Mouse (Mus musculus) midbrain, embryonic 13.5 days (tissue): ENCODE measurements at regions not wholly inside any gene's neighbourhood (a gene's known extent, or its start where the extent isn't known, plus 50 kb on each side); places are given as distances from the start of the nearest gene placed in this dataset.

ENCODE experiments used
- ATAC-seq: fragments of 200-750 bp; cut with Nextera tagmentation; 2 replicates; pipeline ENCODE4 v1.8.0; 2017; ENCODE audit warnings: mild to moderate bottlenecking, moderate TSS enrichment, moderate library complexity
- H3K27ac ChIP-seq: fragments of 300-500 bp; sonication (generic); 2 replicates; pipeline ENCODE4 v1.5.1; 2015; ENCODE audit warnings: inconsistent platforms, mild to moderate bottlenecking, moderate library complexity
- H3K27me3 ChIP-seq: fragments of 300-500 bp; sonication (generic); 2 replicates; pipeline ENCODE4 v1.6.1; 2015; ENCODE audit warnings: mild to moderate bottlenecking, inconsistent platforms
- H3K36me3 ChIP-seq: fragments of 300-500 bp; sonication (generic); 2 replicates; pipeline ENCODE4 v1.6.1; 2015; ENCODE audit warnings: mild to moderate bottlenecking, inconsistent platforms
- H3K4me1 ChIP-seq: fragments of 300-500 bp; sonication (generic); replicated peaks from 2 replicates; pipeline ENCODE4 v1.6.1; 2015; ENCODE audit warnings: inconsistent platforms
- H3K4me2 ChIP-seq: fragments of 300-500 bp; sonication (generic); replicated peaks from 2 replicates; pipeline ENCODE4 v1.6.1; 2015; ENCODE audit warnings: moderate library complexity, mild to moderate bottlenecking, inconsistent platforms
- H3K4me3 ChIP-seq: fragments of 300-500 bp; sonication (generic); replicated peaks from 2 replicates; pipeline ENCODE4 v1.5.1; 2015; ENCODE audit warnings: mild to moderate bottlenecking, inconsistent platforms
- H3K9ac ChIP-seq: fragments of 300-500 bp; sonication (generic); replicated peaks from 2 replicates; pipeline ENCODE4 v1.6.1; 2015; ENCODE audit warnings: mild to moderate bottlenecking, inconsistent platforms
- H3K9me3 ChIP-seq: fragments of 300-500 bp; sonication (generic); 2 replicates; pipeline ENCODE4 v1.6.1; 2016; ENCODE audit warnings: mild to moderate bottlenecking, inconsistent platforms
- WGBS: fragments of 180-500 bp; shearing (Covaris S2); methylation state at CpG from one replicate; pipeline ENCODE4 v1.1.7; 2015; 5-methylcytosine and 5-hydroxymethylcytosine counted together

GRCm38 (mm10) chr12:17084499-17085208 lies 73.1 kb upstream of the 2410004P03Rik start:
- H3K4me1 ChIP-seq = no peaks in the 10 kb centered on the region; the same call in 1 of the 2 replicates
- no peak overlapping the region for H3K9ac ChIP-seq
- no peak overlapping the region for H3K4me2 ChIP-seq
- H3K36me3 ChIP-seq = no peaks in the 10 kb centered on the region
- no peak overlapping the region for H3K27ac ChIP-seq
- 77% methylated on average over 9 of the region's 9 CpGs for WGBS
- no peaks in the 10 kb centered on the region for H3K9me3 ChIP-seq
- H3K27me3 ChIP-seq = no peaks in the 10 kb centered on the region
- ATAC-seq = no peak
- H3K4me3 ChIP-seq = no peak overlapping the region

GRCm38 (mm10) chr12:17071691-17072454 lies 60.3 kb upstream of the 2410004P03Rik start:
- H3K27ac ChIP-seq = no peak overlapping the region
- no peak overlapping the region for H3K9ac ChIP-seq
- H3K4me1 ChIP-seq = peaks cover 7% of the 10 kb centered on the region
- H3K27me3 ChIP-seq = no peaks in the 10 kb centered on the region
- H3K4me2 ChIP-seq = no peak overlapping the region
- H3K36me3 ChIP-seq = no peaks in the 10 kb centered on the region
- no peaks in the 10 kb centered on the region for H3K9me3 ChIP-seq
- ATAC-seq = no peak
- no peak overlapping the region for H3K4me3 ChIP-seq
- WGBS = 91% methylated on average over 15 of the region's 15 CpGs

- H3K4me1 ChIP-seq = peaks cover 7% of the 10 kb centered on the region
- no peaks in the 10 kb centered on the region for H3K9me3 ChIP-seq
- ATAC-seq = peak; percentile 28; the same call in 1 of the 2 replicates
- H3K36me3 ChIP-seq = no peaks in the 10 kb centered on the region
- no peak overlapping the region for H3K4me2 ChIP-seq
- H3K27ac ChIP-seq = no peak overlapping the region
- no peak overlapping the region for H3K9ac ChIP-seq
- H3K4me3 ChIP-seq = no peak overlapping the region
- 51% methylated on average over 9 of the region's 9 CpGs for WGBS
- no peaks in the 10 kb centered on the region for H3K27me3 ChIP-seq
These were observed 58.3 kb upstream of the 2410004P03Rik start for GRCm38 (mm10) chr12:17069808-17070207.

GRCm38 (mm10) chr12:17069161-17069560 lies 57.6 kb upstream of the 2410004P03Rik start:
- 75% methylated on average over 5 of the region's 5 CpGs for WGBS
- Histone ChIP-seq H3K9ac (no peak overlapping the region), H3K9me3 (no peaks in the 10 kb centered on the region), H3K27ac (no peak overlapping the region), H3K27me3 (no peaks in the 10 kb centered on the region), H3K4me3 (no peak overlapping the region), H3K4me2 (no peak overlapping the region), H3K36me3 (no peaks in the 10 kb centered on the region), H3K4me1 (peaks cover 7% of the 10 kb centered on the region)
- no peak for ATAC-seq

GRCm38 (mm10) chr12:17063920-17064319 lies 52.4 kb upstream of the 2410004P03Rik start:
- ATAC-seq = peak; percentile 43; the same call in 1 of the 2 replicates
- no peaks in the 10 kb centered on the region for H3K9me3 ChIP-seq
- no peaks in the 10 kb centered on the region for H3K27me3 ChIP-seq
- H3K4me2 ChIP-seq = no peak overlapping the region
- WGBS = 38% methylated on average over 5 of the region's 5 CpGs
- no peak overlapping the region for H3K27ac ChIP-seq
- H3K4me1 ChIP-seq = peaks cover 15% of the 10 kb centered on the region
- no peak overlapping the region for H3K9ac ChIP-seq
- H3K4me3 ChIP-seq = no peak overlapping the region
- H3K36me3 ChIP-seq = no peaks in the 10 kb centered on the region
